8 mouse cellular contexts compared by ENCODE assay signal in the genomic region with DNA sequence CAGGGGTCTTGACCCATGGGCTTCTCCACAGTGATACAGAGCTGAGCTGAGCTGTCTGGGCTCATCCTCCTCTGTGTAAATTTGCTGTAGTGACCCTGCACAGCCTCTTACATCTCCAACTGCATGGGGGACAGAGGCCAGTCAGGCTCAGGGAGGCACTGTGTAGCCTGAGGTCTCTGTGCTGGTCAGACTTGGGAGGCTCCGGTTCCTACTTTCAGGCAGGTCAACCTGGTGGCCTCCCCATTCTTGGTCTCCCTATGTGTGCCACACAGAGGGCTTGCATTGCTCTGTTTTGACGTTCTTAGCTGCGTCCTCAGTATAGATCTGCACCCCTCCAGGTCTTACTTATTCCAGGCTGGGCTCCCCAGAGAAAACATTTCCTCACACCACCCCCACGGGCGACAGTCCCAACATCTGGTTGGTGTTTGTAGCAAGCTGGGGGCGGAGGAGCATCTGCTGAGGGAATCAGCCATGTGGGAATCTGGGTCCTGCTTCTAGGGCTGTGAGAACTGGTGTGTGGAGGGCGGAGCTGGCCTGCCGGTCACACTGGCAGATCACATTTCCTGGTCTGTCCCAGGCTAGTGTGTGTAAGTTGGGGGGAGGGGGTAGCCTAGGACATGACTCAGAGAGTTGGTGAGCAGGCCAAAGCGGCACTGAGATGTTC. TPM values are rescaled to one million over a fixed set of nuclear protein-coding genes. Genes with fewer than 3 reads are reported as not detected.
DNase-seq lines count a peak whose midpoint lies in the region; TF ChIP-seq lines count a peak whose summit lies in the region.

No protein-coding gene starts in this region.

- no peaks in the 10 kb centered on the region for H3K79me2 ChIP-seq in C2C12 (ENCODE audit: control insufficient read depth, insufficient read depth)

- H3K79me3 ChIP-seq in C2C12 (ENCODE audit: low read depth) = no peaks in the 10 kb centered on the region

- no peaks in the 10 kb centered on the region for H3K36me3 ChIP-seq in C2C12 (ENCODE audit: control insufficient read depth, insufficient read depth)
- H3K36me3 ChIP-seq in kidney, adult 2 months (ENCODE audit: control insufficient read depth, insufficient read depth, low read length) = no peaks in the 10 kb centered on the region

- peak; percentile 88 for DNase-seq in adipocyte (ENCODE audit: low spot score)
- peak; percentile 99 for DNase-seq in heart, adult 11 months
- DNase-seq in kidney, adult 2 months = peak; percentile 81
- DNase-seq in lung, adult 2 months = peak; percentile 38
- peak; percentile 73 for DNase-seq in yolk sac, embryonic 10.5 days (ENCODE audit: low spot score)
- DNase-seq in thymus, adult 18-20 months = no peak
- no peak for DNase-seq in layer of hippocampus, adult 18-20 months (ENCODE audit: low spot score in 2 of 2)

- H3K4me3 ChIP-seq in C2C12 (ENCODE audit: insufficient read depth, poor library complexity, severe bottlenecking) = no peak overlapping the region
- H3K4me3 ChIP-seq in kidney, adult 2 months (ENCODE audit: insufficient read depth, low read depth, low read length) = no peak overlapping the region
- H3K4me3 ChIP-seq in lung, adult 2 months (replicated peaks; ENCODE audit: extremely low read depth, low read depth, low read length) = no peak overlapping the region

- 41% methylated on average over 9 of the region's 9 CpGs for WGBS in kidney, adult 2 months
- WGBS in lung, adult 2 months = 23% methylated on average over 9 of the region's 9 CpGs

- H3K4me1 ChIP-seq in kidney, adult 2 months (ENCODE audit: control insufficient read depth, insufficient read depth, low read length) = no peaks in the 10 kb centered on the region
- peaks cover 9% of the 10 kb centered on the region for H3K4me1 ChIP-seq in lung, adult 2 months (ENCODE audit: control insufficient read depth, insufficient read depth, low read length)

- TF ChIP-seq CTCF in C2C12 (IDR thresholded peaks at IDR 0.05; ENCODE audit: control insufficient read depth, insufficient read depth, insufficient read length) = no peak
- no peak for TF ChIP-seq CTCF in kidney, adult 2 months (conservative IDR thresholded peaks at IDR 0.05; ENCODE audit: insufficient read depth, insufficient read length, low read depth, low read length)
- no peak for TF ChIP-seq CTCF in lung, adult 2 months (IDR thresholded peaks at IDR 0.05; ENCODE audit: insufficient read depth, low read length)

- H3ac ChIP-seq in C2C12 (ENCODE audit: control insufficient read depth, insufficient read length, low read depth) = peak overlapping the region; percentile 0

- TF ChIP-seq POLR2A in kidney, adult 2 months (IDR thresholded peaks at IDR 0.05; ENCODE audit: low read depth, low read length) = no peak
- no peak for TF ChIP-seq POLR2A in lung, adult 2 months (IDR thresholded peaks at IDR 0.05; ENCODE audit: borderline replicate concordance, extremely low read depth, low read depth, low read length)

- peak overlapping the region; percentile 18; the same call in 1 of the 2 replicates for H3K27ac ChIP-seq in kidney, adult 2 months (ENCODE audit: insufficient read depth, low read depth, low read length)

- no peaks in the 10 kb centered on the region for H3K27me3 ChIP-seq in C2C12 (ENCODE audit: control insufficient read depth, insufficient read depth, insufficient read length)
- H3K27me3 ChIP-seq in kidney, adult 2 months (replicated peaks; ENCODE audit: control insufficient read depth, insufficient read depth, low read length) = no peaks in the 10 kb centered on the region

TF ChIP-seq in C2C12, 6 proteins besides CTCF, POLR2A, EP300 and RAD21:
- TF ChIP-seq FOSL1 (IDR thresholded peaks at IDR 0.05; ENCODE audit: insufficient read depth, low read length, poor library complexity, severe bottlenecking) (no peak), MYOG (IDR thresholded peaks at IDR 0.05; ENCODE audit: control insufficient read depth, extremely low read depth, insufficient read length) (no peak), MAX (IDR thresholded peaks at IDR 0.05) (peak; percentile 42), MYOD1 (IDR thresholded peaks at IDR 0.05; ENCODE audit: control insufficient read depth, insufficient read length, low read depth) (peak; percentile 43), CEBPB (IDR thresholded peaks at IDR 0.05; ENCODE audit: low read depth) (no peak), USF1 (IDR thresholded peaks at IDR 0.05; ENCODE audit: low read depth) (no peak)

RNA-seq across cellular contexts. Expression of gene Notch1, which starts 9.0 kb away (rescaled TPM):
- polyA plus RNA-seq in C2C12 (2012; fragmentation: generic; extraction: Trizol) = 4.5 TPM
- polyA plus RNA-seq in kidney, adult 2 months (2012; rRNA removed) = 16.1 and 17.7 TPM in 2 replicates
- polyA plus RNA-seq in lung, adult 2 months (2012; rRNA removed) = 108 and 124 TPM in 2 replicates
- total RNA-seq in layer of hippocampus, adult 18-20 months (2021) = 10 to 100 TPM; 26.4 to 26.9 TPM

RNA-seq across cellular contexts. Expression of gene Egfl7, which starts 54.3 kb away (rescaled TPM):
- polyA plus RNA-seq in C2C12 (2012; fragmentation: generic; extraction: Trizol) = 5.6 TPM
- polyA plus RNA-seq in kidney, adult 2 months (2012; rRNA removed) = 297 and 304 TPM in 2 replicates
- polyA plus RNA-seq in lung, adult 2 months (2012; rRNA removed) = 1,942 and 2,032 TPM in 2 replicates
- total RNA-seq in layer of hippocampus, adult 18-20 months (2021) = 10 to 100 TPM; 53.5 to 59.7 TPM

Comparison
In these comparisons a context has a peak if more than half of its experiments do, and no peak if none do; other contexts are left out.
1. DNase-seq: peak in adipocyte (single experiment), heart, adult 11 months (single experiment), kidney, adult 2 months (single experiment), lung, adult 2 months (single experiment) and yolk sac, embryonic 10.5 days (single experiment); none in thymus, adult 18-20 months (0 of 2) and layer of hippocampus, adult 18-20 months (0 of 2).
2. RNA of gene Egfl7, which starts 54.3 kb away (polyA plus RNA-seq): 1,942 to 2,032 TPM in lung, adult 2 months and 297 to 304 TPM in kidney, adult 2 months; 5.6 TPM in C2C12 (single experiment); every median in the first group is over 10 times any median in the second.